In the genomic region with DNA sequence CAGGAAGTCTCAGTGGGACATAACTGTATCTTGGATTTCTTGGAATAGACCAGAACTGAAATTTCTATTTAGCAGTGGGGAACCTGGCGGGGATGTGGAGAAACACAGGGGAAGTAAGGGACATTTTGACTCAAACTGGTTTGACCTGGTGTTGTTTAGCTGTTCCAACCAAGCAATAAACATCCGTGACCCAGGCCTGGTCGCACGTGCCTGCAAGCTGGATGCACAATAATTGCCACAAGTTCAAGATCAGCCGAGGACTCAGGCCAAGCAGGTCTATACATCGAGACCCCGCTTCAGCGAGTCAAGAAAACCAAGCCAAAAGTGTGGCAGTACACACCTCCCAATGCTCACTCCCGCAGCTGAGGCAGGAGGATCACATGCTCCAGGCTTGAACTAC, we compare ENCODE assay signal across 9 mouse cellular contexts. TPM values are rescaled to one million over a fixed set of nuclear protein-coding genes. Genes with fewer than 3 reads are reported as not detected.
DNase-seq lines count a peak whose midpoint lies in the region; ATAC-seq lines count a peak whose summit lies in the region.
"Had no signal": no experiment of that assay in that cellular context is flagged by ENCODE, and none has a peak within 500 bp of the region (broad histone marks: within the 10 kb centered on the region; RNA-seq: fewer than 3 reads in every experiment).

No protein-coding gene starts in this region.

- ATAC-seq in neural tube, embryonic 12.5 days (ENCODE audit: low FRiP score, low read depth) = no peak

- H3K36me3 ChIP-seq in heart, embryonic 10.5 days = no peaks in the 10 kb centered on the region
- H3K36me3 ChIP-seq in neural tube, embryonic 12.5 days = no peaks in the 10 kb centered on the region
- no peaks in the 10 kb centered on the region for H3K36me3 ChIP-seq in midbrain, embryonic 10.5 days

- H3K4me2 ChIP-seq in neural tube, embryonic 12.5 days (replicated peaks) = 0 out of 2 replicates have a peak overlapping the region, but pooled peaks have one; percentile 35
- H3K4me2 ChIP-seq: liver, embryonic 11.5 days had no signal

- H3K27me3 ChIP-seq in heart, embryonic 10.5 days (ENCODE audit: insufficient read depth, poor library complexity, severe bottlenecking) = peaks cover 33% of the 10 kb centered on the region
- H3K27me3 ChIP-seq in neural tube, embryonic 12.5 days (replicated peaks) = peaks cover 4% of the 10 kb centered on the region; the same call in 1 of the 2 replicates
- peaks cover 22% of the 10 kb centered on the region for H3K27me3 ChIP-seq in midbrain, embryonic 10.5 days (ENCODE audit: low read depth, poor library complexity, severe bottlenecking)

- peak overlapping the region; percentile 44 for H3K4me3 ChIP-seq in heart, embryonic 10.5 days
- H3K4me3 ChIP-seq in neural tube, embryonic 12.5 days = no peak overlapping the region
- H3K4me3 ChIP-seq in midbrain, embryonic 10.5 days = peak overlapping the region; percentile 32

- WGBS in heart, embryonic 10.5 days = 56% methylated on average over 9 of the region's 9 CpGs
- WGBS in neural tube, embryonic 12.5 days = 50% methylated on average over 9 of the region's 9 CpGs
- WGBS in midbrain, embryonic 10.5 days = 56% methylated on average over 9 of the region's 9 CpGs

- no peak overlapping the region for H3K9ac ChIP-seq in neural tube, embryonic 12.5 days

- H3K9me3 ChIP-seq in heart, embryonic 10.5 days = 0 out of 2 replicates have a peak, but pooled peaks cover 4% of the 10 kb centered on the region
- no peaks in the 10 kb centered on the region for H3K9me3 ChIP-seq in neural tube, embryonic 12.5 days
- H3K9me3 ChIP-seq in midbrain, embryonic 10.5 days (replicated peaks) = peaks cover 7% of the 10 kb centered on the region

- DNase-seq in heart, embryonic 10.5 days (ENCODE audit: low spot score) = no peak
- DNase-seq in heart, adult 9 months (ENCODE audit: low spot score in 2 of 2) = no peak
- DNase-seq in neural tube, embryonic 10.5 days (ENCODE audit: extremely low spot score, low spot score) = no peak
- no peak for DNase-seq in midbrain, embryonic 10.5 days (ENCODE audit: low spot score)
- DNase-seq in gastrocnemius, adult 18-20 months (ENCODE audit: low spot score) = no peak
- no peak for DNase-seq in gastrocnemius, postnatal 4 days (ENCODE audit: low spot score in 2 of 2)
- no peak for DNase-seq in right cerebral cortex, postnatal 10 days (ENCODE audit: low spot score in 2 of 2)

- H3K27ac ChIP-seq in heart, embryonic 10.5 days = no peak overlapping the region
- H3K27ac ChIP-seq in neural tube, embryonic 12.5 days = no peak overlapping the region
- H3K27ac ChIP-seq in midbrain, embryonic 10.5 days (replicated peaks) = 0 out of 2 replicates have a peak overlapping the region, but pooled peaks have one; percentile 49

- H3K4me1 ChIP-seq in heart, embryonic 10.5 days = peaks cover 10% of the 10 kb centered on the region
- H3K4me1 ChIP-seq in neural tube, embryonic 12.5 days = 0 out of 2 replicates have a peak, but pooled peaks cover 11% of the 10 kb centered on the region
- peaks cover 14% of the 10 kb centered on the region for H3K4me1 ChIP-seq in midbrain, embryonic 10.5 days

RNA-seq across cellular contexts. Expression of a gene that starts 15.5 kb away (rescaled TPM):
- 2.1 and 5.0 TPM in 2 replicates for polyA plus RNA-seq in heart, embryonic 10.5 days (2016; fragmentation: Nextera tagmentation; extraction: Ambion mirVana)
- 23.6 and 26.5 TPM in 2 replicates for polyA plus RNA-seq in neural tube, embryonic 12.5 days (2016; fragmentation: Nextera tagmentation; extraction: Ambion mirVana)
- polyA plus RNA-seq in midbrain, embryonic 10.5 days (2016; fragmentation: Nextera tagmentation; extraction: Ambion mirVana) = 6.3 and 6.4 TPM in 2 replicates
- total RNA-seq in gastrocnemius, adult 18-20 months (2021) = 1 to 10 TPM; 4.0 to 4.6 TPM
- 10 to 100 TPM; 17.8 to 18.9 TPM for total RNA-seq in gastrocnemius, postnatal 4 days (2021)

RNA-seq across cellular contexts. Expression of a gene that starts 15.7 kb away (rescaled TPM):
- 0.16 TPM in 1 of 2 replicates, not detected in the other for polyA plus RNA-seq in heart, embryonic 10.5 days (2016; fragmentation: Nextera tagmentation; extraction: Ambion mirVana)
- 0.29 and 0.49 TPM in 2 replicates for polyA plus RNA-seq in neural tube, embryonic 12.5 days (2016; fragmentation: Nextera tagmentation; extraction: Ambion mirVana)
- polyA plus RNA-seq in midbrain, embryonic 10.5 days (2016; fragmentation: Nextera tagmentation; extraction: Ambion mirVana) = 0.12 and 0.32 TPM in 2 replicates
- under 1 TPM; 0.09 to 0.11 TPM for total RNA-seq in gastrocnemius, adult 18-20 months (2021)
- under 1 TPM in 1 of 2 experiments, not detected in 1; 0.34 TPM for total RNA-seq in gastrocnemius, postnatal 4 days (2021)

RNA-seq across cellular contexts. Expression of a gene that starts 23.8 kb away (rescaled TPM):
- 1.3 and 1.9 TPM in 2 replicates for polyA plus RNA-seq in heart, embryonic 10.5 days (2016; fragmentation: Nextera tagmentation; extraction: Ambion mirVana)
- polyA plus RNA-seq in neural tube, embryonic 12.5 days (2016; fragmentation: Nextera tagmentation; extraction: Ambion mirVana) = 0.50 and 1.1 TPM in 2 replicates
- polyA plus RNA-seq in midbrain, embryonic 10.5 days (2016; fragmentation: Nextera tagmentation; extraction: Ambion mirVana) = 0.48 and 0.91 TPM in 2 replicates
- total RNA-seq in gastrocnemius, adult 18-20 months (2021) = 10 to 100 TPM; 32.5 to 37.0 TPM
- 10 to 100 TPM; 15.5 to 16.5 TPM for total RNA-seq in gastrocnemius, postnatal 4 days (2021)

RNA-seq across cellular contexts. Expression of a gene that starts 27.4 kb away (rescaled TPM):
- polyA plus RNA-seq in heart, embryonic 10.5 days (2016; fragmentation: Nextera tagmentation; extraction: Ambion mirVana) = 237 and 315 TPM in 2 replicates
- 304 and 314 TPM in 2 replicates for polyA plus RNA-seq in neural tube, embryonic 12.5 days (2016; fragmentation: Nextera tagmentation; extraction: Ambion mirVana)
- 338 and 351 TPM in 2 replicates for polyA plus RNA-seq in midbrain, embryonic 10.5 days (2016; fragmentation: Nextera tagmentation; extraction: Ambion mirVana)
- total RNA-seq in gastrocnemius, adult 18-20 months (2021) = 100 to 1,000 TPM; 108 to 127 TPM
- 100 to 1,000 TPM; 139 to 140 TPM for total RNA-seq in gastrocnemius, postnatal 4 days (2021)

RNA-seq across cellular contexts. Expression of a gene that starts 34.6 kb away (rescaled TPM):
- polyA plus RNA-seq in heart, embryonic 10.5 days (2016; fragmentation: Nextera tagmentation; extraction: Ambion mirVana) = 973 and 1,195 TPM in 2 replicates
- 436 and 478 TPM in 2 replicates for polyA plus RNA-seq in neural tube, embryonic 12.5 days (2016; fragmentation: Nextera tagmentation; extraction: Ambion mirVana)
- 610 and 635 TPM in 2 replicates for polyA plus RNA-seq in midbrain, embryonic 10.5 days (2016; fragmentation: Nextera tagmentation; extraction: Ambion mirVana)
- 100 to 1,000 TPM; 831 to 847 TPM for total RNA-seq in gastrocnemius, adult 18-20 months (2021)
- total RNA-seq in gastrocnemius, postnatal 4 days (2021) = 100 to 1,000 TPM; 640 to 657 TPM
